Mouse (Mus musculus): ENCODE measurements at regions not wholly inside any gene's neighbourhood (a gene's known extent, or its start where the extent isn't known, plus 50 kb on each side); places are given as distances from the start of the nearest gene placed in this dataset.
A peak's percentile ranks its signal among the peaks of the same experiment; 100 is the strongest.

GRCm38 (mm10) chr17:89681798-89682197 is 228.5 kb downstream of the Gm10184 start:
- no peak for TF ChIP-seq MAFK (IDR thresholded peaks at IDR 0.05; ENCODE audit: insufficient read depth, low read depth, low read length)
- TF ChIP-seq HCFC1 (IDR thresholded peaks at IDR 0.05; ENCODE audit: borderline replicate concordance, insufficient read depth, low read length), result no peak
- TF ChIP-seq ZNF384 (IDR thresholded peaks at IDR 0.05; ENCODE audit: low read depth, low read length), result no peak
- TF ChIP-seq ZC3H11A (IDR thresholded peaks at IDR 0.05; ENCODE audit: borderline replicate concordance, low read depth, low read length), result no peak
- TF ChIP-seq CHD2 (IDR thresholded peaks at IDR 0.05; ENCODE audit: low read depth, low read length), result no peak
- no peak for DNase-seq (ENCODE audit: low read depth, low spot score)
- Histone ChIP-seq H3K4me3 (ENCODE audit: insufficient read depth in 1 of 2, low read depth in 1 of 2, low read length in 2 of 2, poor library complexity in 1 of 2, severe bottlenecking in 1 of 2) (no peak overlapping the region), H3K9me3 (ENCODE audit: control insufficient read depth, insufficient read depth, low read depth, low read length) (no peaks in the 10 kb centered on the region), H3K27ac (ENCODE audit: insufficient read depth, low read depth, low read length, poor library complexity, severe bottlenecking) (no peak overlapping the region), H3K36me3 (ENCODE audit: control insufficient read depth, insufficient read depth, low read length, poor library complexity, severe bottlenecking) (no peaks in the 10 kb centered on the region), H3K4me1 (ENCODE audit: control insufficient read depth in 2 of 2, insufficient read depth in 2 of 2, low read length in 2 of 2, poor library complexity in 1 of 2) (no peaks in the 10 kb centered on the region), H3K9ac (ENCODE audit: insufficient read depth, low read depth, low read length, poor library complexity, severe bottlenecking) (no peak overlapping the region)
- in situ Hi-C loops (cut with MboI; ENCODE audit: low sequenced_read_pairs in 2 of 2, unreplicated experiment in 2 of 2), result no loop called here

- in situ Hi-C loops (cut with MboI; ENCODE audit: low sequenced_read_pairs in 2 of 2, unreplicated experiment in 2 of 2), result loop anchor here in 1 of 2 experiments (25.0 kb wide), 1 partner anchor 829 kb away; no protein-coding TSS in a partner anchor
- no peaks in the 10 kb centered on the region for H3K36me3 ChIP-seq (ENCODE audit: control insufficient read depth, insufficient read depth, low read length, poor library complexity, severe bottlenecking)
- H3K27ac ChIP-seq (ENCODE audit: insufficient read depth, low read depth, low read length, poor library complexity, severe bottlenecking), result no peak overlapping the region
- DNase-seq (ENCODE audit: low read depth, low spot score), result no peak
- TF ChIP-seq ZC3H11A (IDR thresholded peaks at IDR 0.05; ENCODE audit: borderline replicate concordance, low read depth, low read length) (no peak), MAFK (IDR thresholded peaks at IDR 0.05; ENCODE audit: insufficient read depth, low read depth, low read length) (no peak), ZNF384 (IDR thresholded peaks at IDR 0.05; ENCODE audit: low read depth, low read length) (no peak), HCFC1 (IDR thresholded peaks at IDR 0.05; ENCODE audit: borderline replicate concordance, insufficient read depth, low read length) (no peak), CHD2 (IDR thresholded peaks at IDR 0.05; ENCODE audit: low read depth, low read length) (no peak)
- no peaks in the 10 kb centered on the region for H3K9me3 ChIP-seq (ENCODE audit: control insufficient read depth, insufficient read depth, low read depth, low read length)
- no peaks in the 10 kb centered on the region for H3K4me1 ChIP-seq (ENCODE audit: control insufficient read depth in 2 of 2, insufficient read depth in 2 of 2, low read length in 2 of 2, poor library complexity in 1 of 2)
- H3K4me3 ChIP-seq (ENCODE audit: insufficient read depth in 1 of 2, low read depth in 1 of 2, low read length in 2 of 2, poor library complexity in 1 of 2, severe bottlenecking in 1 of 2), result no peak overlapping the region
- no peak overlapping the region for H3K9ac ChIP-seq (ENCODE audit: insufficient read depth, low read depth, low read length, poor library complexity, severe bottlenecking)
Measured at GRCm38 (mm10) chr17:89658326-89658725, 251.9 kb downstream of the Gm10184 start.

- Histone ChIP-seq H3K36me3 (ENCODE audit: control insufficient read depth, insufficient read depth, low read length, poor library complexity, severe bottlenecking) (no peaks in the 10 kb centered on the region), H3K4me3 (ENCODE audit: insufficient read depth in 1 of 2, low read depth in 1 of 2, low read length in 2 of 2, poor library complexity in 1 of 2, severe bottlenecking in 1 of 2) (no peak overlapping the region)
- in situ Hi-C loops (cut with MboI; ENCODE audit: low sequenced_read_pairs in 2 of 2, unreplicated experiment in 2 of 2), result loop anchor here in 1 of 2 experiments (25.0 kb wide), 1 partner anchor 831 kb away; no protein-coding TSS in a partner anchor
Measured at GRCm38 (mm10) chr17:89656211-89656610, 254.0 kb downstream of the Gm10184 start.

GRCm38 (mm10) chr17:89654089-89654813 is 256.0 kb downstream of the Gm10184 start:
- Histone ChIP-seq H3K4me3 (ENCODE audit: insufficient read depth in 1 of 2, low read depth in 1 of 2, low read length in 2 of 2, poor library complexity in 1 of 2, severe bottlenecking in 1 of 2) (no peak overlapping the region), H3K27ac (ENCODE audit: insufficient read depth, low read depth, low read length, poor library complexity, severe bottlenecking) (no peak overlapping the region), H3K4me1 (ENCODE audit: control insufficient read depth in 2 of 2, insufficient read depth in 2 of 2, low read length in 2 of 2, poor library complexity in 1 of 2) (no peaks in the 10 kb centered on the region), H3K36me3 (ENCODE audit: control insufficient read depth, insufficient read depth, low read length, poor library complexity, severe bottlenecking) (no peaks in the 10 kb centered on the region), H3K9me3 (ENCODE audit: control insufficient read depth, insufficient read depth, low read depth, low read length) (no peaks in the 10 kb centered on the region), H3K9ac (ENCODE audit: insufficient read depth, low read depth, low read length, poor library complexity, severe bottlenecking) (no peak overlapping the region)
- no peak for TF ChIP-seq MAFK (IDR thresholded peaks at IDR 0.05; ENCODE audit: insufficient read depth, low read depth, low read length)
- no peak for TF ChIP-seq ZNF384 (IDR thresholded peaks at IDR 0.05; ENCODE audit: low read depth, low read length)
- TF ChIP-seq CHD2 (IDR thresholded peaks at IDR 0.05; ENCODE audit: low read depth, low read length), result no peak
- no peak for TF ChIP-seq HCFC1 (IDR thresholded peaks at IDR 0.05; ENCODE audit: borderline replicate concordance, insufficient read depth, low read length)
- peak; percentile 79; the same call in 1 of the 2 replicates for TF ChIP-seq ZC3H11A (IDR thresholded peaks at IDR 0.05; ENCODE audit: borderline replicate concordance, low read depth, low read length)
- in situ Hi-C loops (cut with MboI; ENCODE audit: low sequenced_read_pairs in 2 of 2, unreplicated experiment in 2 of 2), result loop anchor here in 1 of 2 experiments (25.0 kb wide), 1 partner anchor 833 kb away; no protein-coding TSS in a partner anchor
- DNase-seq (ENCODE audit: low read depth, low spot score), result peak; percentile 33

More at GRCm38 (mm10) chr17:89656211-89656610, 254.0 kb downstream of the Gm10184 start:
- DNase-seq (ENCODE audit: low read depth, low spot score), result no peak
- Histone ChIP-seq H3K9ac (ENCODE audit: insufficient read depth, low read depth, low read length, poor library complexity, severe bottlenecking) (no peak overlapping the region), H3K27ac (ENCODE audit: insufficient read depth, low read depth, low read length, poor library complexity, severe bottlenecking) (no peak overlapping the region), H3K9me3 (ENCODE audit: control insufficient read depth, insufficient read depth, low read depth, low read length) (no peaks in the 10 kb centered on the region), H3K4me1 (ENCODE audit: control insufficient read depth in 2 of 2, insufficient read depth in 2 of 2, low read length in 2 of 2, poor library complexity in 1 of 2) (no peaks in the 10 kb centered on the region)
- TF ChIP-seq CHD2 (IDR thresholded peaks at IDR 0.05; ENCODE audit: low read depth, low read length), result no peak

Data from ES-E14 (cell line).